Mouse (Mus musculus) hindbrain, embryonic 14.5 days (tissue): ENCODE measurements at regions not wholly inside any gene's neighbourhood (a gene's known extent, or its start where the extent isn't known, plus 50 kb on each side); places are given as distances from the start of the nearest gene placed in this dataset.
"Not testable (repeated sequence)": the region's sequence is repeated elsewhere in the genome, so short reads cannot be mapped to it uniquely, and the experiment has no call there.

ENCODE experiments used
- ATAC-seq: fragments of 200-750 bp; cut with Nextera tagmentation; 2 replicates; pipeline ENCODE4 v1.8.0; 2017; ENCODE audit warnings: moderate number of reproducible peaks, mild to moderate bottlenecking, moderate TSS enrichment, moderate library complexity; ENCODE audit not compliant: low FRiP score
- DNase-seq: peaks from one replicate; pipeline ENCODE4 v3.0.0-alpha.2; 2015; ENCODE audit warnings: low spot score
- H3K27ac ChIP-seq: fragments of 300-500 bp; sonication (generic); 2 replicates; pipeline ENCODE4 v1.5.1; 2014; ENCODE audit warnings: mild to moderate bottlenecking, moderate library complexity
- H3K27me3 ChIP-seq: fragments of 300-500 bp; sonication (generic); 2 replicates; pipeline ENCODE4 v1.6.1; 2014; ENCODE audit warnings: mild to moderate bottlenecking, low read length, mixed read lengths; ENCODE audit not compliant: control insufficient read depth, insufficient read depth
- H3K36me3 ChIP-seq: fragments of 300-500 bp; sonication (generic); replicated peaks from 2 replicates; pipeline ENCODE4 v1.6.1; 2014; ENCODE audit not compliant: control insufficient read depth, insufficient read depth
- H3K4me1 ChIP-seq: fragments of 300-500 bp; sonication (generic); replicated peaks from 2 replicates; pipeline ENCODE4 v1.6.1; 2014; ENCODE audit warnings: antibody characterized with exemption, low read length, mixed read lengths; ENCODE audit not compliant: control insufficient read depth, insufficient read depth
- H3K4me2 ChIP-seq: fragments of 300-500 bp; sonication (generic); replicated peaks from 2 replicates; pipeline ENCODE4 v1.6.1; 2014; ENCODE audit warnings: mild to moderate bottlenecking, moderate library complexity
- H3K4me3 ChIP-seq: fragments of 300-500 bp; sonication (generic); replicated peaks from 2 replicates; pipeline ENCODE4 v1.5.1; 2014; ENCODE audit warnings: mild to moderate bottlenecking, low read length
- H3K9ac ChIP-seq: fragments of 300-500 bp; sonication (generic); 2 replicates; pipeline ENCODE4 v1.6.1; 2014
- H3K9me3 ChIP-seq: fragments of 300-500 bp; sonication (generic); 2 replicates; pipeline ENCODE4 v1.6.1; 2016; ENCODE audit warnings: low read length; ENCODE audit not compliant: control insufficient read depth
- WGBS: fragments of 180-500 bp; shearing (Covaris S2); extraction: QIAGEN DNeasy Blood & Tissue Kit; methylation state at CpG from one replicate; pipeline ENCODE4 v1.1.7; 2014; 5-methylcytosine and 5-hydroxymethylcytosine counted together

DNA sequence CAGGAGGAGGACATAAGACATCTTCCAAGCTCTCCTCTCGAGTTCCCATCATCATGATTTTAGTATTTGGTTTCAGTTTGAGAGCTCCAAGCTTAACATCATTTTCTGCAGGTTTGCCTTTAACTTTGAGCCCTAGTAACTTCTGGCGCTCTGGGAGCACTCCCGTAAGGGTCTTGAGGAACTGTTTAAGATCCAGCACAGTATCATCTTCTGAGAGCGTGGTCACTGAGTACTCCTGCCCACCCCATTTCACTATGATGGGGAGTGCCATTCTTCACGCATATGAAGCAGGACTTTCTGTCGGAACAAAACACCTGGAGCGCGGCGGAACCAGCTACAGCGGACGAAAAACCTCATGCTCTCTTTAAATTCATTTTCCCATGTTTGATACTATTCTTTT lies 116.2 kb upstream of the Egfr start:
- not testable (repeated sequence) for H3K4me3 ChIP-seq, H3K4me2 ChIP-seq, H3K9me3 ChIP-seq, DNase-seq, H3K4me1 ChIP-seq, ATAC-seq, H3K27me3 ChIP-seq, H3K27ac ChIP-seq, H3K9ac ChIP-seq, H3K36me3 ChIP-seq
- 96% methylated on average over 11 of the region's 11 CpGs for WGBS

DNA sequence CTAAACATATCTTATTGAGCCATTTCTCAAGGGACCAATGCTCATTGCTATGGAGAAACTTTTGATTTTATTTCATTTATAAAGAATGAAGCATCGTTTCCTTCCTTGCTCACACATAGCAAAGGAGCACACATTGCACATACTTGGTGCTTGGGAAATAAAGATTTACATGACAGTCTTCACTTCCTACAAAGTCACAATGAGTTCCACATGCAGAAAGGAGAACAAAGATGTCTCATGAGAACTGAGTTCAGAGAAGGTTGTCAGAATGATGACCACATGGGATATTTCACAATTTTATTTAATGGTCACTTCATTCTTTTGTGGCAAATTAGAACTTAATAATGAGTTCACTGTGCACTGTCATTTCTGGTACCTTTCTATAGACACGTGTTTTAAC lies 114.3 kb upstream of the Egfr start:
- DNase-seq (no peak), ATAC-seq (no peak)
- H3K27ac ChIP-seq: no peak overlapping the region
- no peaks in the 10 kb centered on the region for H3K4me1 ChIP-seq
- H3K9ac ChIP-seq: no peak overlapping the region
- 94% methylated on average over 2 of the region's 2 CpGs for WGBS
- H3K9me3 ChIP-seq: no peaks in the 10 kb centered on the region
- H3K4me2 ChIP-seq: no peak overlapping the region
- H3K36me3 ChIP-seq: no peaks in the 10 kb centered on the region
- H3K27me3 ChIP-seq: no peaks in the 10 kb centered on the region
- H3K4me3 ChIP-seq: no peak overlapping the region

DNA sequence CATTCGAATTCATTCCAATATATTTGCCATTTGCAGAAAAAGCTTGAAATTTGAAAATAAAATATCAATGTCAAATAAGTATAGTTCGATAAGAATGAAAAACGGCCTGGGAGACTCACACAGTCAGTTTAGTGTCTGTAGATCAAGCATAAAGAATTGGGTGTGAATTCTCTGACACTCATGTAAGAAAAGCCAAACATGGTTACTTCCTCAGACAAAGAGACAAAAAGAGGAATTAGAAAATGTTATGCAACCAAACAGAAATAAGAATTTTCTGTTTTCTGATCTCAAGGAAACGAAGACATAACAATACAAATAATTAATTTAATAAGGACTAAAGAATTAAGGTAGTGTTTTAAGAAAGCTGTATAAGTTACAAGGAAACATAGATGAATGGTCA lies 113.7 kb upstream of the Egfr start:
- Histone ChIP-seq H3K9me3 (no peaks in the 10 kb centered on the region), H3K4me3 (no peak overlapping the region), H3K4me1 (no peaks in the 10 kb centered on the region), H3K36me3 (no peaks in the 10 kb centered on the region), H3K4me2 (no peak overlapping the region), H3K27ac (no peak overlapping the region), H3K9ac (no peak overlapping the region), H3K27me3 (no peaks in the 10 kb centered on the region)
- DNase-seq: no peak
- WGBS: 91% methylated on average over 4 of the region's 4 CpGs
- no peak for ATAC-seq

DNA sequence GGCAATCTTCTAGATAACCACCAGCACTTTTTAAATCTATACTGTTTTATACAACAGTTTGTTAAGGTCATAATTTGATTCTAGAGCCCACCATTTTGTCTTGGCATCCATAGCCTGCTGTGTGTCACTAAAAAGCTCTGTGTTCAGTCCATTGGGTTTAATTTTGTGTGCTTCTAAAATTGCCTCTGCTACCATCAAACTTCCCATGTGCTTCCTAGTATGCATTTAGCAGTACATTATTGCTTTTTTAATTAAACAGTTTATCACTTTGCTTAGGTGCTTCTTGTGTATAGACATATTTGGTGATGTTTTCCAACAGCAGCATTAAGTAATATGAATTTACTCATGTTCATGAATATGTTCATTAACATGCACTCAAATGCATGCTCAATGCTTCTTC lies 102.4 kb upstream of the Egfr start:
- Histone ChIP-seq H3K27ac (no peak overlapping the region), H3K4me1 (no peaks in the 10 kb centered on the region), H3K9me3 (no peaks in the 10 kb centered on the region), H3K4me3 (no peak overlapping the region), H3K4me2 (no peak overlapping the region), H3K9ac (no peak overlapping the region), H3K27me3 (no peaks in the 10 kb centered on the region), H3K36me3 (no peaks in the 10 kb centered on the region)
- ATAC-seq (no peak), DNase-seq (no peak)

DNA sequence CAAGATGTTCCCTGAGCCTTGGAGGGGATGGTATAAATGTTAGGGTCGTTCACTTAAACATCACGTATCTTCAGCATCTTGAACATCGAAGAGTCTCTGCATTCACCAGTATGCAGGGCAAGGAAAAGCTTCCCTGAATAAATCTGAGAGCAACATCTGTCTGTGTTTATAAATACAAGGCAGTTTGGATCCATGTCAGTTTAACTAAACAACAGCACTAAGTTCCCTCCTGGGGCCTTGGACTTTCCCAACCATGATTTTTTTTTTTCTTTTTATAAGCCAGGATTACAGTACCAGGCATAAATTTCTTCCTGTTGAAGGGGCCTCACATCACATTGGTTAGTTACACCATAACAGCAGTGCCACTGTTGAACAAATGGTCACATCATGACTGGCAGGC lies 88.2 kb upstream of the Egfr start:
- Histone ChIP-seq H3K4me2 (no peak overlapping the region), H3K27me3 (no peaks in the 10 kb centered on the region), H3K36me3 (no peaks in the 10 kb centered on the region), H3K27ac (no peak overlapping the region), H3K9me3 (no peaks in the 10 kb centered on the region), H3K4me1 (no peaks in the 10 kb centered on the region), H3K4me3 (no peak overlapping the region), H3K9ac (no peak overlapping the region)
- ATAC-seq (no peak), DNase-seq (no peak)
- WGBS: 92% methylated on average over 3 of the region's 3 CpGs

DNA sequence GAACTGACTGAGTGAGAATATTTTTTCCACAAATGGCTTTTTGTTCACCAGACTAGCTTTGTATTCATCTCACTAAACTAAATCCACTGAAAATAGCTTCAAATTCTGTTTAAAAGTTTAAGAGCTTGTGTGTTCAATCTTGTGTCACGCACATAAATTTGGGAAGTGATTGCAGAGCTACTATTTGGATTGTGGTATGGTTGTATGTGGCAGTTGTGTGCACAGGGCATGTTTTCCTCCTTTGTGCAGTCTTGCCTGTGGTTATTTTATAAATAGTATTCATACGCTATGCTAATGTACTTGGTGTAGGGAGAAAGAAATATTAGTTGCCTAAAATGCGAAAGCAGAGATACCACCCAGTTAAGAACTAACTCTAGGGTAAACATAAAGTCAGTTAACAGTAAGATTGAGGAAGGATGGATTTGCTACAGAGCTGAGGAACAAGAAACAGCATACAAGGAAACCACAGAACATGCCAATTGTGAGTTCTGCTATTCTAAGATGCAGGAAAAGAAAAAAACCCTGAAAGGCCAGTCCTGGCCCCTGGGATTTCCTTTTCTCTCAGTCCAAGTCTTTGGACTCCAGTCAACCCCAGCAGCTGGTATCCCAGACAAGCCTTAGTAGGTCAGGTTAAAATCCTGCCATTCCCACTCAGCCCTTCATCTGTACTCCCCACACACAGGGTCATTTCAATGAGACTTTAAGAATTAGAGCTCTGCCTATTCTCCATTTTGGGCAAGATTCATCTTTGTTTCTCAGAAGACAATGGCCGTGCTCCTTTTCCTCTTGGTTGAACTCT lies 82.4 kb upstream of the Egfr start:
- DNase-seq (no peak), ATAC-seq (no peak)
- Histone ChIP-seq H3K9me3 (no peaks in the 10 kb centered on the region), H3K4me1 (no peaks in the 10 kb centered on the region), H3K27me3 (no peaks in the 10 kb centered on the region), H3K4me3 (no peak overlapping the region), H3K4me2 (no peak overlapping the region), H3K27ac (no peak overlapping the region), H3K9ac (no peak overlapping the region), H3K36me3 (no peaks in the 10 kb centered on the region)
- WGBS: 89% methylated on average over 4 of the region's 4 CpGs

DNA sequence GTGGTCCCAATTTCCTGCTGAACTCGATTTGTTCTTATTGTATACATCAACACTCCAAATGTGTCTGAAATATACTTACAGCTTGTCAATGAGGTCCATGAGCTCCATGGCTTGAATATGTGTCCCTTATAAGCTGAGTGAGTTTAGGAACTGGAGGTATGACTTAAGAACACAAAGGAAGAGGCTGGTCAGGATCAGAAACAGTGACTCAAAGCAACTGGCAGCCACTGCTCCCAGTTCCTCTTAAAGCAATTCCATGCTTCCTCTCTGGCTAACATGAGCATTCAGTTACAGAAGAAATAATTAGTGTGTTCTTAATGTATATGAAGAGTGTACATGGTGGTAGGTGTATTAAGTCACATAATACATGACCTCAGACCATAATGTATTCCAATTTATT lies 81.7 kb upstream of the Egfr start:
- Histone ChIP-seq H3K27ac (no peak overlapping the region), H3K9me3 (no peaks in the 10 kb centered on the region), H3K4me3 (no peak overlapping the region), H3K36me3 (no peaks in the 10 kb centered on the region), H3K4me1 (no peaks in the 10 kb centered on the region), H3K27me3 (no peaks in the 10 kb centered on the region), H3K9ac (no peak overlapping the region), H3K4me2 (no peak overlapping the region)
- DNase-seq (no peak), ATAC-seq (no peak)
- 69% methylated on average over 1 of the region's 1 CpGs for WGBS

DNA sequence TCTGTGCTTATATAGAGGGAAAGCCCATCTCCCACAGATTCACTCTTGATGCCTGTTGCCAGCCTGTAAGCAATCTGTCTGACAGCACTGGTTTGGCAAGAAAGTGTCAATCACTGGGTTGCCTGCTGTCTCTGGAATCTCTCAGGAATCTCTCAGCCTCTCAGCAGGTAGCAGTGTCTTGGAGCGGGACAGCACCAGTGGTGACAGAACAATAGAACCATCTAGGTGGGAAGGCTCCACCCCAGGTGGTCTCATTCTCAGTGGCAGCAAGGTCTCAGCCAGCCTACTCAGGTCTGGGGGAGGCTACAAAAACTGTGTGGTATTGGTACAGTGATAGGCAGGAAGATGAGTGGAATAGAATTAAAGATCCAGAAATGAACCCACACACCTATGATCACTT lies 76.1 kb upstream of the Egfr start:
- H3K27me3 ChIP-seq, H3K27ac ChIP-seq, DNase-seq, H3K9me3 ChIP-seq, H3K4me3 ChIP-seq, ATAC-seq, H3K36me3 ChIP-seq, H3K9ac ChIP-seq, H3K4me2 ChIP-seq, H3K4me1 ChIP-seq: not testable (repeated sequence)
- 9% methylated on average over 1 of the region's 1 CpGs for WGBS

DNA sequence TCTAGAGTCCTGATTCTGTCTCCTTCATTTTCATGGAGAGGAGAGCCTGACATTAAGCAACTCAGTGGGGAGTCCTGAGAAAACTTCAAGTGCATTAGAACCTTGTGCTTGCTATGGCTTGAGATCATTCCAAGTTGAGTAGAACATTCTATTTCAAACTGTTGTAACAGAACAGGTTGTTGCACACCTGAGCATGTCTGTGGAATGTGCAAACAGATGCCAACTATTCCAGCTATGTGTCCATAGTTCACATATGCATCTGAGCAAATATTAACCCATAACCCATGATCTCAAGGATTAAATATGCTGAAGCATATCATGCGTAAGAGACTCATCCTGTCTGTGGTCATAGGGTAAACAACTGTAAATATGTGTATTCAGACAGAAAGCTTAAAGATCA lies 68.5 kb upstream of the Egfr start:
- DNase-seq (no peak), ATAC-seq (no peak)
- H3K4me3 ChIP-seq: no peak overlapping the region
- no peak overlapping the region for H3K4me2 ChIP-seq
- H3K9me3 ChIP-seq: no peaks in the 10 kb centered on the region
- no peak overlapping the region for H3K9ac ChIP-seq
- WGBS: 91% methylated on average over 1 of the region's 1 CpGs
- H3K27me3 ChIP-seq: no peaks in the 10 kb centered on the region
- H3K36me3 ChIP-seq: no peaks in the 10 kb centered on the region
- no peak overlapping the region for H3K27ac ChIP-seq
- H3K4me1 ChIP-seq: no peaks in the 10 kb centered on the region

DNA sequence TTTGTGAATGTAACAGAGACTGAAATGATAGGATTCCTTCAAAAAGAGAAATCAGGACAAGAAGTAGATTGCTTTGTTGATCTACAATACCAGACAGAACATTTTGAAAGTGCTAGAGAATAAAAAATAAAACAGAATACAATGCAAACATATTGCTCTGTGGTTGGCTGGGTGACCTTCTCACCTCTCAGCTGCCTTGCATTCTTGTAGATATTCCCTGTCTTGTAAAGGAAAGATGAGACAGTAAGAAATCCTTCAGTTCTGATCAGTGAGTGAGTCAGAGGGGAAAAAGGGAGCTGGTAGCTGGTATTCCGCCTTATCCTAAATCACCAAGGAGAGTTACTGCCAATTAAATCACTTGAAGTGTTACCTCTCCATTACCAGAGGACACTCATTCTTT lies 56.4 kb upstream of the Egfr start:
- DNase-seq: no peak
- 94% methylated on average over 1 of the region's 1 CpGs for WGBS

More for the DNA sequence above, 56.4 kb upstream of the Egfr start:
- ATAC-seq: no peak
- no peaks in the 10 kb centered on the region for H3K36me3 ChIP-seq
- H3K4me2 ChIP-seq: no peak overlapping the region
- H3K27me3 ChIP-seq: no peaks in the 10 kb centered on the region
- H3K4me3 ChIP-seq: no peak overlapping the region
- H3K9me3 ChIP-seq: no peaks in the 10 kb centered on the region
- H3K4me1 ChIP-seq: no peaks in the 10 kb centered on the region
- H3K27ac ChIP-seq: no peak overlapping the region
- no peak overlapping the region for H3K9ac ChIP-seq
